Mouse (Mus musculus) liver, postnatal 0 days (tissue): ENCODE results near the gene Hoga1.

Experiments used
- CTCF ChIP-seq: sonication (generic); IDR thresholded peaks from 2 replicates; pipeline ENCODE4 v1.5.1; 2016; ENCODE audit warnings: antibody characterized with exemption, low read depth
- EP300 ChIP-seq: IDR thresholded peaks from 2 replicates; pipeline ENCODE4 v1.6.1; 2016; ENCODE audit warnings: antibody characterized with exemption, low read depth, mild to moderate bottlenecking

DNA sequence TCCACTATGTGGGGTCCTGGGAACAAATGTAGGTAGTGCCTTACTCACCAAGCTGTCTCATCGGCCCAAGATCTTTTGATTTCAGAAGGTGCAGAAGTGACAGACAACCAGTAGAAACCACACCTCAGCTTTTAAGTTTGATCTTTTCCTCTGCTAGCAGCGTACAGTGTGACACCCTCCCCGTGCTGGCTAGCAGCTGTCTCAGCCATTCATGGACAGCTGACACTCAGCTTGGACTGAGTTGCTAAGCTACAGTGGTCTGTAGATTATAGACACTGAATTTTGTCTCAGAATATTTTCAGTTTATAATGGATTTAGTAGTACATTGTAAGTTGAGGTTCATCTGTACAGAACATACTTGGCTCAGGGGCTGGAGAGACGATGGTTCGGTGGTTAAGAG, 14.3 kb upstream of the Hoga1 start:
- TF ChIP-seq CTCF, result no peak
- no peak for TF ChIP-seq EP300
